Mouse (Mus musculus): ENCODE measurements at regions not wholly inside any gene's neighbourhood (a gene's known extent, or its start where the extent isn't known, plus 50 kb on each side); places are given as distances from the start of the nearest gene placed in this dataset.
A peak's percentile ranks its signal among the peaks of the same experiment; 100 is the strongest.

- DNase-seq = no peak
Observed at GRCm38 (mm10) chr14:114864102-114864501, 227.9 kb upstream of the Gpc5 start.

GRCm38 (mm10) chr14:114869233-114869632 is 222.8 kb upstream of the Gpc5 start:
- no peak for DNase-seq

GRCm38 (mm10) chr14:114875101-114875500 is 216.9 kb upstream of the Gpc5 start:
- no peak for DNase-seq

GRCm38 (mm10) chr14:114876427-114876826 is 215.6 kb upstream of the Gpc5 start:
- DNase-seq = no peak

- no peak for DNase-seq
Observed at GRCm38 (mm10) chr14:114877477-114877876, 214.5 kb upstream of the Gpc5 start.

GRCm38 (mm10) chr14:114880291-114880690 is 211.7 kb upstream of the Gpc5 start:
- peak in 1 of 2 experiments; percentile 25 for DNase-seq

- DNase-seq = no peak
Observed at GRCm38 (mm10) chr14:114904109-114904508, 187.9 kb upstream of the Gpc5 start.

- DNase-seq = no peak
Observed at GRCm38 (mm10) chr14:114912271-114912670, 179.7 kb upstream of the Gpc5 start.

GRCm38 (mm10) chr14:114913238-114913637 is 178.8 kb upstream of the Gpc5 start:
- peak in 1 of 2 experiments; percentile 21 for DNase-seq

GRCm38 (mm10) chr14:114945744-114946143 is 146.3 kb upstream of the Gpc5 start:
- DNase-seq = no peak

- DNase-seq = no peak
Observed at GRCm38 (mm10) chr14:114946321-114946720, 145.7 kb upstream of the Gpc5 start.

GRCm38 (mm10) chr14:114948341-114949155 is 143.5 kb upstream of the Gpc5 start:
- DNase-seq = no peak

- DNase-seq = no peak
Observed at GRCm38 (mm10) chr14:114949156-114949496, 142.9 kb upstream of the Gpc5 start.

- no peak for DNase-seq
Observed at GRCm38 (mm10) chr14:114952280-114952679, 139.7 kb upstream of the Gpc5 start.

- DNase-seq = peak; percentile 12 to 37
Observed at GRCm38 (mm10) chr14:114953070-114953665, 138.8 kb upstream of the Gpc5 start.

GRCm38 (mm10) chr14:114954287-114954686 is 137.7 kb upstream of the Gpc5 start:
- no peak for DNase-seq

GRCm38 (mm10) chr14:114955572-114955971 is 136.4 kb upstream of the Gpc5 start:
- no peak for DNase-seq

- DNase-seq = peak; percentile 3 to 32
Observed at GRCm38 (mm10) chr14:114960273-114960672, 131.7 kb upstream of the Gpc5 start.

GRCm38 (mm10) chr14:114965941-114966340 is 126.1 kb upstream of the Gpc5 start:
- DNase-seq = no peak

GRCm38 (mm10) chr14:114969020-114969419 is 123.0 kb upstream of the Gpc5 start:
- no peak for DNase-seq

- DNase-seq = no peak
Observed at GRCm38 (mm10) chr14:114981120-114981519, 110.9 kb upstream of the Gpc5 start.

GRCm38 (mm10) chr14:115003223-115003622 is 88.8 kb upstream of the Gpc5 start:
- DNase-seq = no peak

GRCm38 (mm10) chr14:115004733-115005405 is 87.1 kb upstream of the Gpc5 start:
- DNase-seq = no peak

- no peak for DNase-seq
Observed at GRCm38 (mm10) chr14:115010877-115011276, 81.1 kb upstream of the Gpc5 start.
